Comparison of ENCODE assay signal across 15 mouse cellular contexts in the genomic region with DNA sequence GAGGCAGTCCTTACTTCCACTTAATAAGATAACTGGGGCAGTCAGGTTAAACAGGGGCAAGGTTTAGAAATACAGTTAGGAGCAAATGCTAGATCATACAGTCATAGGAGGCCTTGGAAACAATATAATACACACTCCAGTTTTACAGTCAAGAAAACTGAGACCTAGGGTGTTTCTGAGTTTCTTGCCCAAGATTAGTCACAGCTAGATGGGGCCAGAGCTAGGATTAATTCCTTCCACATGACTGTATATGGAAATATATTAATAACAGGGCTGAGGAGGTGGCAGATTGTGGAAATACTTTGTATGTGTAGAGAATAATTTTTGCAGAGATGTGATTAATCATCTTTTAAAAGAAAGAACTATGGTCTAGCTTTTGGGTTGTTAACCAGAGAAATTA.
"Had no signal": no experiment of that assay in that cellular context is flagged by ENCODE, and none has a peak within 500 bp of the region (broad histone marks: within the 10 kb centered on the region; RNA-seq: fewer than 3 reads in every experiment).

No protein-coding gene starts in this region.

- H3K36me3 ChIP-seq: kidney, embryonic 15.5 days; limb, embryonic 12.5 days; limb, embryonic 15.5 days had no signal

- H3K4me3 ChIP-seq: kidney, embryonic 15.5 days; limb, embryonic 12.5 days; limb, embryonic 15.5 days; myocyte had no signal

- H3K27me3 ChIP-seq: kidney, embryonic 15.5 days; limb, embryonic 12.5 days; limb, embryonic 15.5 days had no signal

- H3K27ac ChIP-seq: kidney, embryonic 15.5 days; limb, embryonic 12.5 days; limb, embryonic 15.5 days; liver, embryonic 14.5 days; macrophage had no signal

- DNase-seq: kidney, adult 11 months; kidney, adult 8-10 months; kidney, postnatal 10 days; kidney, postnatal 36 days; left cerebral cortex, postnatal 4 days; liver, postnatal 0 days; lung, embryonic 14.5 days; midbrain, embryonic 14.5 days; thymus, postnatal 25 days had no signal

- H3K9me3 ChIP-seq: kidney, embryonic 15.5 days; limb, embryonic 12.5 days; limb, embryonic 15.5 days had no signal
